Mouse (Mus musculus) cortical plate, adult 2 months (tissue): ENCODE data around the gene AC134908.4.
A peak's percentile ranks its signal among the peaks of the same experiment; 100 is the strongest.

Experiments
- CTCF ChIP-seq: fragments of 200-500 bp; IDR thresholded peaks from 2 replicates; pipeline ENCODE4 v1.5.1; 2011; ENCODE audit warnings: mild to moderate bottlenecking, control low read depth, low read length; ENCODE audit not compliant: insufficient read depth; ENCODE audit errors: extremely low read depth
- POLR2A ChIP-seq: fragments of 200-500 bp; IDR thresholded peaks from 2 replicates; pipeline ENCODE4 v1.6.1; 2011; ENCODE audit warnings: mild to moderate bottlenecking, low read length, control low read depth; ENCODE audit not compliant: insufficient read depth; ENCODE audit errors: extremely low read depth

- TF ChIP-seq CTCF (no peak), POLR2A (0 out of 2 replicates have a peak, but pooled peaks have one; percentile 9)
Measured at GRCm38 (mm10) chr17:25761561-25761970, 33.9 kb downstream of the AC134908.4 start.
